Mouse (Mus musculus): ENCODE results near the gene 9130008F23Rik. TPM values are rescaled to one million over a fixed set of nuclear protein-coding genes. Genes with fewer than 3 reads are reported as not detected.

9130008F23Rik gene
- polyA plus RNA-seq, 1 experiment from 2014 or later, result 0.90 TPM

- no peaks in the 10 kb centered on the region for H3K9me3 ChIP-seq (ENCODE audit: control insufficient read depth, low read length)
- WGBS, result 79% methylated on average over 10 of the region's 10 CpGs
- DNase-seq (ENCODE audit: low spot score), result no peak
Observed at GRCm38 (mm10) chr17:40868952-40869747, 11.2 kb downstream of the 9130008F23Rik start.

DNA sequence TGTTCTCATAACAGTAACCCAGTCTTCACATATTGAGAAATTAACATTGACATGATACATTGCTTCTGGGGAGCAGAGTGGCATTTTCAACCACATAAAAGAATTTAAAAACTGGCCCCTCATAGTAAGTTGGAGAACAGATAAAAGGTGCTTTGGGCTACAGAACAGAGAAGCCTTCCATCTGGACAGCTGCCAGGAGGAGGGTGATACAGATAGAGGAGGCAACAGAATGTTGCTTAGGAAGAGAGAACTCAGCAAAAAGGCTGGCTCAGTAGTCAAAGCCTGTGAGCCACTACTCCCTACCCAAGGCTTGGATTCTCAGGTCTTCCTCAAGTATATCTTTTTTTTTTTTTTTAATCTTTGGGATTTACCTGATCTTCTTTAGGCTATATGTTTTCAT lies 25.3 kb downstream of the 9130008F23Rik start:
- no peak for ATAC-seq (ENCODE audit: low FRiP score)
- Histone ChIP-seq H3K4me3 (ENCODE audit: low read depth, low read length) (no peak overlapping the region), H3K4me2 (replicated peaks; ENCODE audit: low read depth, low read length) (no peak overlapping the region), H3K4me1 (replicated peaks; ENCODE audit: control insufficient read depth, insufficient read depth, low read length) (no peaks in the 10 kb centered on the region), H3K27ac (ENCODE audit: low read depth, low read length) (no peak overlapping the region), H3K36me3 (ENCODE audit: control insufficient read depth, insufficient read depth, low read length) (no peaks in the 10 kb centered on the region), H3K9me3 (ENCODE audit: control insufficient read depth, low read length) (no peaks in the 10 kb centered on the region), H3K9ac (ENCODE audit: low read depth, low read length) (no peak overlapping the region), H3K27me3 (ENCODE audit: control insufficient read depth, insufficient read depth, low read length) (no peaks in the 10 kb centered on the region)
- DNase-seq (ENCODE audit: low spot score), result no peak

More at GRCm38 (mm10) chr17:40868952-40869747, 11.2 kb downstream of the 9130008F23Rik start:
- Histone ChIP-seq H3K27me3 (ENCODE audit: control insufficient read depth, insufficient read depth, low read length) (no peaks in the 10 kb centered on the region), H3K4me2 (replicated peaks; ENCODE audit: low read depth, low read length) (no peak overlapping the region), H3K4me1 (replicated peaks; ENCODE audit: control insufficient read depth, insufficient read depth, low read length) (no peaks in the 10 kb centered on the region), H3K36me3 (ENCODE audit: control insufficient read depth, insufficient read depth, low read length) (no peaks in the 10 kb centered on the region), H3K27ac (ENCODE audit: low read depth, low read length) (no peak overlapping the region), H3K9ac (ENCODE audit: low read depth, low read length) (no peak overlapping the region), H3K4me3 (ENCODE audit: low read depth, low read length) (no peak overlapping the region)
- ATAC-seq (ENCODE audit: low FRiP score), result no peak

DNA sequence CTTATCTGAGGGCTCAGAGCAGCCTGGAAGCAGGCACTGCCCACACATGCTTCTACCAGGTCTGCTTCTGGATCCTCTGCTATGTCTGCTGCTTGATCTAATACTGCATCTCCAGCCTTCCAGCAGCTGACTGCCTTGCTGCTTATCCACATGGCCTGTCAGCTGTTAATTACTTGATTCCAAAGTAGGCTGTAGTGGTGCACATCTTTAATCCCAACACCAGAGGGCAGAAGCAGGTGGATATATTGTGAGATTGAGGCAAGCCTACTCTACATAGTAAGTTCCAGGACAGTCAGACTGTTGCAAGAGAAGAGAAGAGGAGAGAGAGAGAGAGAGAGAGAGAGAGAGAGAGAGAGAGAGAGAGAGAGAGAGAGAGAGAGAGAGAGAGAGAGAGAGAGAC lies 43.1 kb downstream of the 9130008F23Rik start:
- no peaks in the 10 kb centered on the region for H3K27me3 ChIP-seq (ENCODE audit: control insufficient read depth, insufficient read depth, low read length)
- ATAC-seq (ENCODE audit: low FRiP score) (no peak), DNase-seq (ENCODE audit: low spot score) (peak; percentile 24)
- no peak overlapping the region for H3K4me2 ChIP-seq (replicated peaks; ENCODE audit: low read depth, low read length)
- no peak overlapping the region for H3K9ac ChIP-seq (ENCODE audit: low read depth, low read length)
- no peaks in the 10 kb centered on the region for H3K9me3 ChIP-seq (ENCODE audit: control insufficient read depth, low read length)
- H3K27ac ChIP-seq (ENCODE audit: low read depth, low read length), result no peak overlapping the region
- H3K36me3 ChIP-seq (ENCODE audit: control insufficient read depth, insufficient read depth, low read length), result no peaks in the 10 kb centered on the region
- no peak overlapping the region for H3K4me3 ChIP-seq (ENCODE audit: low read depth, low read length)
- no peaks in the 10 kb centered on the region for H3K4me1 ChIP-seq (replicated peaks; ENCODE audit: control insufficient read depth, insufficient read depth, low read length)

GRCm38 (mm10) chr17:40831870-40832269 lies 48.5 kb downstream of the 9130008F23Rik start:
- H3K27me3 ChIP-seq (ENCODE audit: control insufficient read depth, insufficient read depth, low read length), result no peaks in the 10 kb centered on the region
- H3K4me2 ChIP-seq (replicated peaks; ENCODE audit: low read depth, low read length), result no peak overlapping the region
- DNase-seq (ENCODE audit: low spot score) (peak; percentile 4), ATAC-seq (ENCODE audit: low FRiP score) (no peak)
- no peaks in the 10 kb centered on the region for H3K4me1 ChIP-seq (replicated peaks; ENCODE audit: control insufficient read depth, insufficient read depth, low read length)
- H3K36me3 ChIP-seq (ENCODE audit: control insufficient read depth, insufficient read depth, low read length), result no peaks in the 10 kb centered on the region
- H3K9ac ChIP-seq (ENCODE audit: low read depth, low read length), result no peak overlapping the region
- no peak overlapping the region for H3K27ac ChIP-seq (ENCODE audit: low read depth, low read length)
- 48% methylated on average over 2 of the region's 2 CpGs for WGBS
- no peak overlapping the region for H3K4me3 ChIP-seq (ENCODE audit: low read depth, low read length)
- no peaks in the 10 kb centered on the region for H3K9me3 ChIP-seq (ENCODE audit: control insufficient read depth, low read length)

Other genes starting within 250 kb of the 9130008F23Rik start
- gene Esp3, start 248.5 kb downstream of the 9130008F23Rik start, polyA plus RNA-seq (2014; fragmentation: Nextera tagmentation; extraction: Ambion mirVana), result not detected in 2 replicates
- not detected in 2 replicates for gene Esp1, start 153.4 kb downstream of the 9130008F23Rik start, polyA plus RNA-seq (2014; fragmentation: Nextera tagmentation; extraction: Ambion mirVana)
- gene Crisp2, start 73.6 kb downstream of the 9130008F23Rik start, polyA plus RNA-seq (2014; fragmentation: Nextera tagmentation; extraction: Ambion mirVana), result not detected in 2 replicates
- gene Rhag, start 69.4 kb downstream of the 9130008F23Rik start, polyA plus RNA-seq (2014; fragmentation: Nextera tagmentation; extraction: Ambion mirVana), result 7.7 and 8.0 TPM in 2 replicates
- gene Glyatl3, start 33.8 kb upstream of the 9130008F23Rik start, polyA plus RNA-seq (2014; fragmentation: Nextera tagmentation; extraction: Ambion mirVana), result not detected in 2 replicates
- gene Mut, start 54.1 kb upstream of the 9130008F23Rik start, polyA plus RNA-seq (2014; fragmentation: Nextera tagmentation; extraction: Ambion mirVana), result 29.4 and 33.0 TPM in 2 replicates
- 31.0 and 35.2 TPM in 2 replicates for gene Cenpq, start 54.5 kb upstream of the 9130008F23Rik start, polyA plus RNA-seq (2014; fragmentation: Nextera tagmentation; extraction: Ambion mirVana)